ENCODE assay signal across 29 mouse cellular contexts in genomic region chr12:34407143-34407542, GRCm38 (mm10).
"Had no signal": no experiment of that assay in that cellular context is flagged by ENCODE, and none has a peak within 500 bp of the region (broad histone marks: within the 10 kb centered on the region; RNA-seq: fewer than 3 reads in every experiment).

No protein-coding gene starts in this region.

- H3K9me3 ChIP-seq: limb, embryonic 15.5 days; liver, embryonic 12.5 days; liver, embryonic 13.5 days; liver, embryonic 15.5 days; lung, embryonic 15.5 days; megakaryocyte, embryonic 14.5 days; midbrain, embryonic 10.5 days; midbrain, embryonic 12.5 days; midbrain, embryonic 13.5 days; midbrain, embryonic 15.5 days; neural tube, embryonic 12.5 days had no signal

- H3K4me1 ChIP-seq: liver, embryonic 12.5 days; liver, embryonic 13.5 days; liver, embryonic 15.5 days; lung, embryonic 15.5 days; megakaryocyte, embryonic 14.5 days; midbrain, embryonic 10.5 days; midbrain, embryonic 12.5 days; midbrain, embryonic 13.5 days; midbrain, embryonic 15.5 days; neural tube, embryonic 12.5 days had no signal

- H3K27me3 ChIP-seq: limb, embryonic 15.5 days; liver, embryonic 12.5 days; liver, embryonic 13.5 days; liver, embryonic 15.5 days; lung, embryonic 15.5 days; megakaryocyte, embryonic 14.5 days; midbrain, embryonic 12.5 days; midbrain, embryonic 13.5 days; midbrain, embryonic 15.5 days; neural tube, embryonic 12.5 days had no signal

- H3K36me3 ChIP-seq: limb, embryonic 15.5 days; liver, embryonic 12.5 days; liver, embryonic 13.5 days; liver, embryonic 15.5 days; lung, embryonic 15.5 days; midbrain, embryonic 10.5 days; midbrain, embryonic 12.5 days; midbrain, embryonic 13.5 days; midbrain, embryonic 15.5 days; neural tube, embryonic 12.5 days had no signal

- H3K4me2 ChIP-seq: limb, embryonic 15.5 days; liver, embryonic 11.5 days; liver, embryonic 12.5 days; liver, embryonic 13.5 days; liver, embryonic 15.5 days; lung, embryonic 14.5 days; lung, embryonic 15.5 days; midbrain, embryonic 11.5 days; midbrain, embryonic 12.5 days; midbrain, embryonic 13.5 days; midbrain, embryonic 15.5 days; neural tube, embryonic 12.5 days had no signal

- H3K9ac ChIP-seq: limb, embryonic 15.5 days; liver, embryonic 12.5 days; liver, embryonic 13.5 days; liver, embryonic 14.5 days; liver, embryonic 15.5 days; liver, postnatal 0 days; lung, embryonic 14.5 days; lung, embryonic 15.5 days; midbrain, embryonic 12.5 days; midbrain, embryonic 13.5 days; midbrain, embryonic 15.5 days; neural tube, embryonic 12.5 days had no signal

- H3K27ac ChIP-seq: left cerebral cortex, adult 2 months; limb, embryonic 15.5 days; liver, embryonic 12.5 days; liver, embryonic 13.5 days; liver, embryonic 14.5 days; liver, embryonic 15.5 days; lung, embryonic 15.5 days; macrophage; midbrain, embryonic 10.5 days; midbrain, embryonic 12.5 days; midbrain, embryonic 13.5 days; midbrain, embryonic 15.5 days; neural tube, embryonic 12.5 days had no signal

- H3K4me3 ChIP-seq: left cerebral cortex, adult 2 months; limb, embryonic 15.5 days; liver, embryonic 12.5 days; liver, embryonic 13.5 days; liver, embryonic 15.5 days; lung, embryonic 15.5 days; megakaryocyte, embryonic 14.5 days; midbrain, embryonic 10.5 days; midbrain, embryonic 12.5 days; midbrain, embryonic 13.5 days; midbrain, embryonic 15.5 days; myocyte; neural tube, embryonic 12.5 days had no signal

- ATAC-seq: liver, embryonic 12.5 days; liver, postnatal 0 days; lung, postnatal 0 days; midbrain, embryonic 13.5 days; midbrain, embryonic 15.5 days; midbrain, embryonic 16.5 days had no signal

- DNase-seq: left cerebral cortex, postnatal 4 days; liver, embryonic 13.5 days; liver, postnatal 0 days; lung, adult 18-20 months; lung, adult 2 months; lung, embryonic 14.5 days; lung, postnatal 10 days; lung, postnatal 14 days; lung, postnatal 36 days; lung, postnatal 4 days; midbrain, embryonic 14.5 days had no signal
